Mouse (Mus musculus) hindbrain, embryonic 14.5 days (tissue): Measurements from ENCODE around the gene Afdn. TPM values are rescaled to one million over a fixed set of nuclear protein-coding genes. Genes with fewer than 3 reads are reported as not detected.
A peak's percentile ranks its signal among the peaks of the same experiment; 100 is the strongest.
"Not testable (repeated sequence)": the region's sequence is repeated elsewhere in the genome, so short reads cannot be mapped to it uniquely, and the experiment has no call there.

Source experiments
- ATAC-seq: fragments of 200-750 bp; cut with Nextera tagmentation; 2 replicates; pipeline ENCODE4 v1.8.0; 2017; ENCODE audit warnings: moderate number of reproducible peaks, mild to moderate bottlenecking, moderate TSS enrichment, moderate library complexity; ENCODE audit not compliant: low FRiP score
- DNase-seq: peaks from one replicate; pipeline ENCODE4 v3.0.0-alpha.2; 2015; ENCODE audit warnings: low spot score
- H3K27ac ChIP-seq: fragments of 300-500 bp; sonication (generic); 2 replicates; pipeline ENCODE4 v1.5.1; 2014; ENCODE audit warnings: mild to moderate bottlenecking, moderate library complexity
- H3K27me3 ChIP-seq: fragments of 300-500 bp; sonication (generic); 2 replicates; pipeline ENCODE4 v1.6.1; 2014; ENCODE audit warnings: mild to moderate bottlenecking, low read length, mixed read lengths; ENCODE audit not compliant: control insufficient read depth, insufficient read depth
- H3K36me3 ChIP-seq: fragments of 300-500 bp; sonication (generic); replicated peaks from 2 replicates; pipeline ENCODE4 v1.6.1; 2014; ENCODE audit not compliant: control insufficient read depth, insufficient read depth
- H3K4me1 ChIP-seq: fragments of 300-500 bp; sonication (generic); replicated peaks from 2 replicates; pipeline ENCODE4 v1.6.1; 2014; ENCODE audit warnings: antibody characterized with exemption, low read length, mixed read lengths; ENCODE audit not compliant: control insufficient read depth, insufficient read depth
- H3K4me2 ChIP-seq: fragments of 300-500 bp; sonication (generic); replicated peaks from 2 replicates; pipeline ENCODE4 v1.6.1; 2014; ENCODE audit warnings: mild to moderate bottlenecking, moderate library complexity
- H3K4me3 ChIP-seq: fragments of 300-500 bp; sonication (generic); replicated peaks from 2 replicates; pipeline ENCODE4 v1.5.1; 2014; ENCODE audit warnings: mild to moderate bottlenecking, low read length
- H3K9ac ChIP-seq: fragments of 300-500 bp; sonication (generic); 2 replicates; pipeline ENCODE4 v1.6.1; 2014
- H3K9me3 ChIP-seq: fragments of 300-500 bp; sonication (generic); 2 replicates; pipeline ENCODE4 v1.6.1; 2016; ENCODE audit warnings: low read length; ENCODE audit not compliant: control insufficient read depth
- WGBS: fragments of 180-500 bp; shearing (Covaris S2); extraction: QIAGEN DNeasy Blood & Tissue Kit; methylation state at CpG from one replicate; pipeline ENCODE4 v1.1.7; 2014; 5-methylcytosine and 5-hydroxymethylcytosine counted together
- polyA plus RNA-seq: library from polyadenylated mRNA; unstranded; fragments of >200 nt; fragmentation: Nextera tagmentation; extraction: Ambion mirVana; gene quantifications from 2 replicates; pipeline ENCODE4 v1.2.1, GENCODE M21; 2014

The Afdn gene
- polyA plus RNA-seq, 1 experiment from 2014 or later, result 140 TPM

GRCm38 (mm10) chr17:13758586-13758985 is 1.8 kb upstream of the Afdn start:
- Histone ChIP-seq H3K9ac (peak overlapping the region; percentile 91), H3K4me1 (peaks cover 30% of the 10 kb centered on the region), H3K27me3 (no peaks in the 10 kb centered on the region), H3K36me3 (no peaks in the 10 kb centered on the region), H3K9me3 (no peaks in the 10 kb centered on the region), H3K27ac (peak overlapping the region; percentile 96), H3K4me2 (peak overlapping the region; percentile 77), H3K4me3 (peak overlapping the region; percentile 95)
- ATAC-seq (no peak), DNase-seq (peak; percentile 43)
- 50% methylated on average over 7 of the region's 7 CpGs for WGBS

- DNase-seq (peak; percentile 74), ATAC-seq (0 out of 2 replicates have a peak, but pooled peaks have one; percentile 19)
- Histone ChIP-seq H3K36me3 (no peaks in the 10 kb centered on the region), H3K4me3 (peak overlapping the region; percentile 95), H3K27me3 (no peaks in the 10 kb centered on the region), H3K9ac (peak overlapping the region; percentile 91), H3K4me2 (peak overlapping the region; percentile 77), H3K9me3 (no peaks in the 10 kb centered on the region), H3K4me1 (peaks cover 32% of the 10 kb centered on the region), H3K27ac (peak overlapping the region; percentile 96)
- 2% methylated on average over 13 of the region's 13 CpGs for WGBS
Observed at GRCm38 (mm10) chr17:13759156-13759852, 1.0 kb upstream of the Afdn start.

- ATAC-seq (peak; percentile 31), DNase-seq (no peak)
- no peaks in the 10 kb centered on the region for H3K27me3 ChIP-seq
- H3K4me3 ChIP-seq, result peak overlapping the region; percentile 95
- H3K36me3 ChIP-seq, result no peaks in the 10 kb centered on the region
- no peaks in the 10 kb centered on the region for H3K9me3 ChIP-seq
- H3K4me2 ChIP-seq, result peak overlapping the region; percentile 77
- H3K9ac ChIP-seq, result peak overlapping the region; percentile 91
- peak overlapping the region; percentile 96 for H3K27ac ChIP-seq
- peaks cover 38% of the 10 kb centered on the region for H3K4me1 ChIP-seq
- WGBS, result 0% methylated on average over 40 of the region's 72 CpGs
Observed at GRCm38 (mm10) chr17:13760675-13761178, 388 bp downstream of the Afdn start.

GRCm38 (mm10) chr17:13761179-13761913 is 1.0 kb downstream of the Afdn start, which contains the start of gene Tcte2:
Gene Tcte2, minus strand, starts transcription at chr17:13761825.
- no peaks in the 10 kb centered on the region for H3K36me3 ChIP-seq
- peak within 1 kb of the TSS; percentile 96 for H3K27ac ChIP-seq
- H3K4me1 ChIP-seq, result peaks cover 38% of the 10 kb centered on the region
- DNase-seq (no peak), ATAC-seq (peak; percentile 23)
- no peaks in the 10 kb centered on the region for H3K9me3 ChIP-seq
- H3K9ac ChIP-seq, result peak within 1 kb of the TSS; percentile 91
- no peaks in the 10 kb centered on the region for H3K27me3 ChIP-seq
- peak within 1 kb of the TSS; percentile 77 for H3K4me2 ChIP-seq
- WGBS, result under 1% methylated on average over 70 of the region's 74 CpGs
- peak within 1 kb of the TSS; percentile 95 for H3K4me3 ChIP-seq

GRCm38 (mm10) chr17:13763819-13764218 is 3.5 kb downstream of the Afdn start:
- DNase-seq, result no peak
- no peak for ATAC-seq
- WGBS, result 65% methylated on average over 1 of the region's 1 CpGs

GRCm38 (mm10) chr17:13764911-13765310 is 4.6 kb downstream of the Afdn start:
- H3K27me3 ChIP-seq, H3K9ac ChIP-seq, H3K4me2 ChIP-seq, ATAC-seq, H3K36me3 ChIP-seq, H3K9me3 ChIP-seq, H3K27ac ChIP-seq, H3K4me3 ChIP-seq, DNase-seq: not testable (repeated sequence)
- 90% methylated on average over 2 of the region's 2 CpGs for WGBS
- peaks cover 22% of the 10 kb centered on the region for H3K4me1 ChIP-seq

More at GRCm38 (mm10) chr17:13763819-13764218, 3.5 kb downstream of the Afdn start:
- H3K9me3 ChIP-seq, result no peaks in the 10 kb centered on the region
- no peaks in the 10 kb centered on the region for H3K36me3 ChIP-seq
- no peaks in the 10 kb centered on the region for H3K27me3 ChIP-seq
- no peak overlapping the region for H3K27ac ChIP-seq
- H3K4me2 ChIP-seq, result no peak overlapping the region
- peaks cover 23% of the 10 kb centered on the region for H3K4me1 ChIP-seq
- no peak overlapping the region for H3K4me3 ChIP-seq
- no peak overlapping the region for H3K9ac ChIP-seq

GRCm38 (mm10) chr17:13768531-13768930 is 8.2 kb downstream of the Afdn start:
- Histone ChIP-seq H3K27me3 (no peaks in the 10 kb centered on the region), H3K27ac (no peak overlapping the region), H3K9ac (no peak overlapping the region), H3K36me3 (no peaks in the 10 kb centered on the region), H3K4me3 (no peak overlapping the region), H3K4me1 (peaks cover 9% of the 10 kb centered on the region), H3K9me3 (no peaks in the 10 kb centered on the region), H3K4me2 (no peak overlapping the region)
- DNase-seq (no peak), ATAC-seq (no peak)
- 98% methylated on average over 1 of the region's 1 CpGs for WGBS

- no peak overlapping the region for H3K27ac ChIP-seq
- peaks cover 7% of the 10 kb centered on the region for H3K4me1 ChIP-seq
- no peaks in the 10 kb centered on the region for H3K9me3 ChIP-seq
- H3K4me3 ChIP-seq, result no peak overlapping the region
- no peaks in the 10 kb centered on the region for H3K36me3 ChIP-seq
- WGBS, result 89% methylated on average over 3 of the region's 3 CpGs
- no peak for DNase-seq
- no peak for ATAC-seq
- H3K27me3 ChIP-seq, result no peaks in the 10 kb centered on the region
- no peak overlapping the region for H3K9ac ChIP-seq
- H3K4me2 ChIP-seq, result no peak overlapping the region
Observed at GRCm38 (mm10) chr17:13769256-13769655, 8.9 kb downstream of the Afdn start.

- 90% methylated on average over 2 of the region's 2 CpGs for WGBS
Observed at GRCm38 (mm10) chr17:13777676-13778075, 17.3 kb downstream of the Afdn start.

More at GRCm38 (mm10) chr17:13777676-13778075, 17.3 kb downstream of the Afdn start:
- DNase-seq (no peak), ATAC-seq (no peak)
- no peak overlapping the region for H3K4me2 ChIP-seq
- H3K36me3 ChIP-seq, result no peaks in the 10 kb centered on the region
- H3K27me3 ChIP-seq, result no peaks in the 10 kb centered on the region
- H3K9ac ChIP-seq, result no peak overlapping the region
- no peaks in the 10 kb centered on the region for H3K4me1 ChIP-seq
- no peak overlapping the region for H3K27ac ChIP-seq
- H3K9me3 ChIP-seq, result no peaks in the 10 kb centered on the region
- no peak overlapping the region for H3K4me3 ChIP-seq
